Mouse (Mus musculus) myocyte (in vitro differentiated cells): ENCODE data around the gene Hecw2.

ENCODE experiments used
- MYOD1 ChIP-seq, 3 experiments: IDR thresholded peaks; one replicate each; pipeline ENCODE4 v1.6.1; 2011; ENCODE audit warnings: control low read depth in 2 of 3, low read depth in 2 of 3, mild to moderate bottlenecking in 2 of 3, moderate library complexity in 1 of 3; ENCODE audit not compliant: insufficient read length in 2 of 3, control insufficient read depth in 1 of 3
- POLR2A ChIP-seq: IDR thresholded peaks from one replicate; pipeline ENCODE4 v1.6.1; 2011; ENCODE audit warnings: low read depth, mild to moderate bottlenecking, control low read depth, moderate library complexity; ENCODE audit not compliant: insufficient read length
- SRF ChIP-seq: IDR thresholded peaks from one replicate; pipeline ENCODE4 v1.6.1; 2011; ENCODE audit warnings: low read depth; ENCODE audit not compliant: control insufficient read depth, insufficient read length
- TCF12 ChIP-seq: IDR thresholded peaks from one replicate; pipeline ENCODE4 v1.6.1; 2011; ENCODE audit warnings: mild to moderate bottlenecking, control low read depth; ENCODE audit not compliant: poor library complexity, insufficient read depth, severe bottlenecking
- USF1 ChIP-seq: IDR thresholded peaks from one replicate; pipeline ENCODE4 v1.6.1; 2011; ENCODE audit warnings: low read depth, mild to moderate bottlenecking, control low read depth, moderate library complexity

- no peak for TF ChIP-seq POLR2A
- TF ChIP-seq USF1 = no peak
- TF ChIP-seq SRF = no peak
- TF ChIP-seq TCF12 = no peak
- TF ChIP-seq MYOD1 (IDR thresholded peaks at IDR 0.05; ENCODE audit: control insufficient read depth in 1 of 3, insufficient read length in 2 of 3, low read depth in 2 of 3) = no peak
These were observed 423.5 kb downstream of the Hecw2 start for GRCm38 (mm10) chr1:53771476-53771875.
